Mouse (Mus musculus): ENCODE measurements around the gene Itga3. TPM values are rescaled to one million over a fixed set of nuclear protein-coding genes. Genes with fewer than 3 reads are reported as not detected.

The Itga3 gene
- polyA plus RNA-seq, 1 experiment = 0.01 TPM

DNA sequence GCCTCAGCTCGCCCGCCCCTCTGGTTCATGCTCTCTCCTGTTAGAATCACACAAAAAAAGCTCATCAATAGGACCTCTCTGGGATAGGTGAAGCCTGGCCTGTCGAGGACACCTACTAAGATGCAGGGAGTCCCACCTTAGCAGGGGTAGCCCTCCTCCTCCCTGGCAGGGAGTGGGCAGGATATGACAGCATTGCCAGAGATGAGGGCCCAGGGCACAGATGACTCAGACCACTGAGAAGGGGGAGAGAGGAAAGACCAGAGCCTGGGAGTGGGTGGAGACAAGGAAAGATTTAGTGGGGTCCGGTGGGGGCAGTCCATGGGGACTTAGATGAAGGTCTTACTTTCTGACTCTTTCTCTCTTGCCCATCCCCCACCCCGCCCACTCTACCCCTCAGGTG lies 9.6 kb upstream of the Itga3 start:
- Histone ChIP-seq H3K4me3 (replicated peaks) (no peak overlapping the region), H3K36me3 (ENCODE audit: control insufficient read depth) (no peaks in the 10 kb centered on the region), H3K9me3 (ENCODE audit: control insufficient read depth, low read length) (no peaks in the 10 kb centered on the region), H3K4me1 (ENCODE audit: control insufficient read depth) (no peaks in the 10 kb centered on the region; the same call in 1 of the 2 replicates), H3K27me3 (ENCODE audit: control insufficient read depth) (peaks cover 5% of the 10 kb centered on the region)
- TF ChIP-seq GATA1 (IDR thresholded peaks at IDR 0.05; ENCODE audit: low read length) = no peak
- TF ChIP-seq TAL1 (IDR thresholded peaks at IDR 0.05; ENCODE audit: low read length) = no peak

DNA sequence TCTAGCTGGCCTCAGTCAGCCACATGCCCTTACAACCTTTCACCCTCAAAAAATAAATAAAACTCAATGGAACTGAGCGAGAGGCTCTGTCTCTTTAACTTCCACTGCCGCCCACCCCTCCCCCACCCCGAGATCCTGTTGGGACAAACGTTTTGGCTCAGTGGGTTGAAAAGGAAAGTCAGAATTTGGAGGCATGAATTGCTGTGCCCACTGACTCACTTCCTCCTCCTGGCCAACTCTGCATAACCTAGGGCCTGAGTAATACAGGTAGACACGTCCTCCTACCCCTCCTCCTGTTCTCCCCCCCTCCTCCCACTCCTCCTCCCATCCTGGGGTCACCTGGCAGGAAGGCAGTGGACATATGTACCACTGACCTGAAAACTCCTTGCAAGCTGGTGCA lies 9.1 kb upstream of the Itga3 start:
- TF ChIP-seq GATA1 (IDR thresholded peaks at IDR 0.05; ENCODE audit: low read length) = no peak
- TF ChIP-seq TAL1 (IDR thresholded peaks at IDR 0.05; ENCODE audit: low read length) = no peak
- Histone ChIP-seq H3K9me3 (ENCODE audit: control insufficient read depth, low read length) (no peaks in the 10 kb centered on the region), H3K4me1 (ENCODE audit: control insufficient read depth) (no peaks in the 10 kb centered on the region; the same call in 1 of the 2 replicates), H3K4me3 (replicated peaks) (no peak overlapping the region), H3K27me3 (ENCODE audit: control insufficient read depth) (peaks cover 5% of the 10 kb centered on the region), H3K36me3 (ENCODE audit: control insufficient read depth) (no peaks in the 10 kb centered on the region)

GRCm38 (mm10) chr11:95084811-95085382 lies 8.3 kb upstream of the Itga3 start:
- no peak overlapping the region for H3K4me3 ChIP-seq (replicated peaks)
- TF ChIP-seq GATA1 (IDR thresholded peaks at IDR 0.05; ENCODE audit: low read length) (no peak), TAL1 (IDR thresholded peaks at IDR 0.05; ENCODE audit: low read length) (no peak)
- H3K9me3 ChIP-seq (ENCODE audit: control insufficient read depth, low read length) = no peaks in the 10 kb centered on the region
- H3K4me1 ChIP-seq (ENCODE audit: control insufficient read depth) = no peaks in the 10 kb centered on the region; the same call in 1 of the 2 replicates
- H3K36me3 ChIP-seq (ENCODE audit: control insufficient read depth) = no peaks in the 10 kb centered on the region
- peaks cover 9% of the 10 kb centered on the region for H3K27me3 ChIP-seq (ENCODE audit: control insufficient read depth)

DNA sequence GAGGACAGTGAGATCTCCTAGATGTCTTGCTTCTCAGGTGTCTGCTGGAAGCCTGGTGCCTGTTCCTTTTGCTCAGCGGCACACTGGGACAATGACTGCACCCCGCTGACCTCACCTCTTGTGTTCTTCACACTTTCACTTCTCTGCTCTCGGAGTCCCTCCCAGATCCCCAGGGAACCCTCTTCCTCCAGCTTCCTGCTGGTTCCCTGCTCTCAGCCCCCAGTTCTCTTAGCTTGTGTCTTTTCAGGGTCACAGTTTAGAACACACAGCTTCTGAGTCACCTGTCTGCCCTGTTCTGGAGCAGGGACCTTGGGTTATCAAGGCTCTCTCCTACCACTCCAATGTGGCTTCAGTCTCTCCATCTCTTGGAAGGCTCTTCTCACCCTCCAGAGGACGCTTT lies 7.6 kb upstream of the Itga3 start:
- no peak for TF ChIP-seq TAL1 (IDR thresholded peaks at IDR 0.05; ENCODE audit: low read length)
- no peak for TF ChIP-seq GATA1 (IDR thresholded peaks at IDR 0.05; ENCODE audit: low read length)
- Histone ChIP-seq H3K9me3 (ENCODE audit: control insufficient read depth, low read length) (no peaks in the 10 kb centered on the region), H3K4me1 (ENCODE audit: control insufficient read depth) (no peaks in the 10 kb centered on the region; the same call in 1 of the 2 replicates), H3K4me3 (replicated peaks) (no peak overlapping the region), H3K36me3 (ENCODE audit: control insufficient read depth) (no peaks in the 10 kb centered on the region), H3K27me3 (ENCODE audit: control insufficient read depth) (peaks cover 16% of the 10 kb centered on the region)

- Histone ChIP-seq H3K4me3 (replicated peaks) (no peak overlapping the region), H3K36me3 (ENCODE audit: control insufficient read depth) (no peaks in the 10 kb centered on the region), H3K27me3 (ENCODE audit: control insufficient read depth) (peaks cover 24% of the 10 kb centered on the region), H3K9me3 (ENCODE audit: control insufficient read depth, low read length) (no peaks in the 10 kb centered on the region), H3K4me1 (ENCODE audit: control insufficient read depth) (no peaks in the 10 kb centered on the region; the same call in 1 of the 2 replicates)
- TF ChIP-seq TAL1 (IDR thresholded peaks at IDR 0.05; ENCODE audit: low read length) (no peak), GATA1 (IDR thresholded peaks at IDR 0.05; ENCODE audit: low read length) (no peak)
These were observed 6.3 kb upstream of the Itga3 start for GRCm38 (mm10) chr11:95082896-95083295.

DNA sequence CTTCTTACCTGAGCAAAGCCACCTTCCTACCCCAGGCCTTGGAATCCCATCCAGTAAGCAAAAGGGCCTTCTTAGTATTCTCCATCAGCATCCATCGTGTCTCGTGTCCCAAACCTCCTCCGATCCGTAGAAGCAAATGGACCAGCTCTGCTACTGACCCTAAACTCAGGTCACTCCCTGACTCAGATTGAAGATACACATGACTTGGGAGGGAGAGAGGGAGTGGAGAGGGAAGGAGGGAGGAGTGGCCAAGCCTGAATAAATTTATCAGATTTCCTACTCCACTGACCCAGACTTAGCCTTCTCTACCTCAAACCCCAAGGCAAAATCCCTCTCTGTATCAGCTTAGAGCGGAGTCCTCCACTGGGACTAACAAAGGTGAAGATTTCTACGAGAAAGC lies 4.2 kb upstream of the Itga3 start:
- H3K27me3 ChIP-seq (ENCODE audit: control insufficient read depth) = peaks cover 45% of the 10 kb centered on the region
- no peaks in the 10 kb centered on the region for H3K4me1 ChIP-seq (ENCODE audit: control insufficient read depth)
- H3K4me3 ChIP-seq (replicated peaks) = no peak overlapping the region
- TF ChIP-seq TAL1 (IDR thresholded peaks at IDR 0.05; ENCODE audit: low read length) (no peak), GATA1 (IDR thresholded peaks at IDR 0.05; ENCODE audit: low read length) (no peak)
- peaks cover 2% of the 10 kb centered on the region; the same call in 1 of the 2 replicates for H3K9me3 ChIP-seq (ENCODE audit: control insufficient read depth, low read length)
- no peaks in the 10 kb centered on the region for H3K36me3 ChIP-seq (ENCODE audit: control insufficient read depth)

DNA sequence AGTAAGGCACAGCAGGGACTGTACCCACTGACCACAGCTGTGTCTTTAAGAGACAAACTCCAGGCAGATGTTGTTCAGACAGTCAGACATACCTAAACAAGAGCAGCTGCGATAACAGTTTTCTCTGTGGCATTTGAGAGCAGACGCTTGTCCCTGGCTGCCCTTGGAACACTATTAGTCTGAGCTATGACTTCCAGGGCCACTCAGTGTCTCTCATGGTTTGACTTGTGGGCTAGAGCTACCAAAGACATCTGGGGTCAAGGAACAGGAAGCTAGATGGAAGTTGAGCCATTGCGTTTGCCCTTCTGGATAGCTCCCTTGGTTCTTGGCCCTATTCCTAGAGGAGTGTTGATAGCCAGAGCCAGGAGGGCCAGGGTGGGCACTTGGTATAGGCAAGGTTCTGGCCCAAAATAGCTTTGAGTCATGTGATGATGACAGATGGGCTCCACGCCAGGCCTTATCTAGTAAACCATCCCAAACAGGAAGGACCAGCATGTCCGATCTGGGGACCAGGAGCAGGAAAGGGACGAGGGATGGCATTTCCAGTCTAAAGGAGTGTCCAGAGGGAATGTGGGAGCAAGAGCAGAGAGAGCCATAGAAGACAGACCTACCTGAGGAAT lies 2.8 kb upstream of the Itga3 start:
- peaks cover 2% of the 10 kb centered on the region; the same call in 1 of the 2 replicates for H3K9me3 ChIP-seq (ENCODE audit: control insufficient read depth, low read length)
- H3K4me1 ChIP-seq (ENCODE audit: control insufficient read depth) = no peaks in the 10 kb centered on the region
- peaks cover 59% of the 10 kb centered on the region for H3K27me3 ChIP-seq (ENCODE audit: control insufficient read depth)
- TF ChIP-seq GATA1 (IDR thresholded peaks at IDR 0.05; ENCODE audit: low read length) = no peak
- TF ChIP-seq TAL1 (IDR thresholded peaks at IDR 0.05; ENCODE audit: low read length) = no peak
- no peaks in the 10 kb centered on the region for H3K36me3 ChIP-seq (ENCODE audit: control insufficient read depth)
- no peak overlapping the region for H3K4me3 ChIP-seq (replicated peaks)

GRCm38 (mm10) chr11:95077956-95078355 lies 1.4 kb upstream of the Itga3 start:
- Histone ChIP-seq H3K4me1 (ENCODE audit: control insufficient read depth) (no peaks in the 10 kb centered on the region), H3K27me3 (ENCODE audit: control insufficient read depth) (peaks cover 67% of the 10 kb centered on the region), H3K36me3 (ENCODE audit: control insufficient read depth) (no peaks in the 10 kb centered on the region), H3K4me3 (replicated peaks) (no peak overlapping the region), H3K9me3 (ENCODE audit: control insufficient read depth, low read length) (peaks cover 2% of the 10 kb centered on the region; the same call in 1 of the 2 replicates)
- TF ChIP-seq GATA1 (IDR thresholded peaks at IDR 0.05; ENCODE audit: low read length) = no peak
- TF ChIP-seq TAL1 (IDR thresholded peaks at IDR 0.05; ENCODE audit: low read length) = no peak

DNA sequence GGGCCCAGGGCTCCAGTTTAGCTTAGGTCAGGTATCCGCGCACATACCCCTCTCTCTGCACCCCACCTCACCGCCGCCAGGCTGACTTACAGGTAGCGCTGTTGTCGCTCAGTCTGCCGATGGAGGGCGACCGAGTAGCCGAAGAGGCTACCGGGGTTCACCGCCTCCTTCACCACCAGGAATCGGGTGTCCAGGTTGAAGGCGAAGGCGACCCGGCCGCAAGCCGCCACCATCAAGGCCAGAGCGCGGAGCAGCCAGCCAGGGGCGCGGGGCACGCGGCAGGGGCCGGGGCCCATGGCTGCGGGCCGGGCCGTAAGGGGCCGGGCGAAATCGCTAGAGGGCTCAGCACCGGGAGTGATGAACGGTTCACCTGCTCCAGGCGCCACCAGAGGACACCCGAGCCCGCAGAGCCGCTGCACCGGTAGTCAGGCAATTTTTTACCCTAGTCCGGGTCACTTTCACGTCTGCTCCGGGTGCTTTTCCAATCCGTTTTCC lies 513 bp downstream of the Itga3 start:
- Histone ChIP-seq H3K27me3 (ENCODE audit: control insufficient read depth) (peaks cover 70% of the 10 kb centered on the region), H3K4me3 (replicated peaks) (peak overlapping the region; percentile 46), H3K9me3 (ENCODE audit: control insufficient read depth, low read length) (peaks cover 2% of the 10 kb centered on the region; the same call in 1 of the 2 replicates), H3K36me3 (ENCODE audit: control insufficient read depth) (no peaks in the 10 kb centered on the region), H3K4me1 (ENCODE audit: control insufficient read depth) (no peaks in the 10 kb centered on the region)
- TF ChIP-seq GATA1 (IDR thresholded peaks at IDR 0.05; ENCODE audit: low read length) = no peak
- TF ChIP-seq TAL1 (IDR thresholded peaks at IDR 0.05; ENCODE audit: low read length) = no peak
